Mouse (Mus musculus) CH12.LX (cell line): ENCODE measurements around the gene Eno4.
A peak's percentile ranks its signal among the peaks of the same experiment; 100 is the strongest.

ENCODE experiments used
- CTCF ChIP-seq, 2 experiments: IDR thresholded peaks in 1 of 2; conservative IDR thresholded peaks in 1 of 2; 2 replicates each; pipeline ENCODE4 v1.5.1; 2011 to 2012; ENCODE audit warnings: low read depth in 2 of 2, low read length in 2 of 2, improper control_type of control experiment in 1 of 2, inconsistent platforms in 1 of 2, mild to moderate bottlenecking in 1 of 2, moderate library complexity in 1 of 2
- E2F4 ChIP-seq: IDR thresholded peaks from 2 replicates; pipeline ENCODE4 v1.6.1; 2011; ENCODE audit warnings: low read depth, low read length, improper control_type of control experiment; ENCODE audit not compliant: insufficient replicate concordance
- EP300 ChIP-seq: IDR thresholded peaks from 2 replicates; pipeline ENCODE4 v1.6.1; 2011; ENCODE audit warnings: low read length, improper control_type of control experiment
- MAX ChIP-seq: IDR thresholded peaks from 2 replicates; pipeline ENCODE4 v1.6.1; 2011; ENCODE audit warnings: low read length, improper control_type of control experiment
- NELFE ChIP-seq: IDR thresholded peaks from 2 replicates; pipeline ENCODE4 v1.6.1; 2011; ENCODE audit warnings: low read depth, low read length, improper control_type of control experiment
- POLR2A ChIP-seq: IDR thresholded peaks from 2 replicates; pipeline ENCODE4 v1.6.1; 2011; ENCODE audit warnings: low read depth, mild to moderate bottlenecking, improper control_type of control experiment, low read length
- RCOR1 ChIP-seq: conservative IDR thresholded peaks from 2 replicates; pipeline ENCODE4 v1.6.1; 2012; ENCODE audit warnings: low read depth, mild to moderate bottlenecking, inconsistent platforms, low read length, improper control_type of control experiment
- SMC3 ChIP-seq: IDR thresholded peaks from 2 replicates; pipeline ENCODE4 v1.6.1; 2011; ENCODE audit warnings: low read depth, low read length, improper control_type of control experiment
- TBP ChIP-seq: conservative IDR thresholded peaks from 2 replicates; pipeline ENCODE4 v1.6.1; 2011; ENCODE audit warnings: low read depth, low read length, improper control_type of control experiment
- TCF12 ChIP-seq: IDR thresholded peaks from 2 replicates; pipeline ENCODE4 v1.6.1; 2014; ENCODE audit warnings: low read depth, mild to moderate bottlenecking, inconsistent platforms, low read length, improper control_type of control experiment
- USF1 ChIP-seq: IDR thresholded peaks from 2 replicates; pipeline ENCODE4 v1.6.1; 2014; ENCODE audit warnings: low read depth, mild to moderate bottlenecking, inconsistent platforms, low read length, improper control_type of control experiment

- TF ChIP-seq POLR2A (peak; percentile 74), MAX (peak; percentile 96), TBP (peak; percentile 68), CTCF (conservative IDR thresholded peaks at IDR 0.05 in 1 of 2, IDR thresholded peaks at IDR 0.05 in 1 of 2; ENCODE audit: low read depth in 2 of 2, low read length in 2 of 2) (no peak), USF1 (no peak), SMC3 (no peak), NELFE (peak; percentile 70), RCOR1 (no peak), EP300 (peak; percentile 40; the same call in 1 of the 2 replicates), TCF12 (no peak; the same call in 1 of the 2 replicates), E2F4 (no peak)
Observed at GRCm38 (mm10) chr19:58942841-58943828, at the start of gene Eno4, which contains the start of gene Hspa12a.
